Mouse (Mus musculus): ENCODE measurements around the gene Ttll5. TPM values are rescaled to one million over a fixed set of nuclear protein-coding genes. Genes with fewer than 3 reads are reported as not detected.

Ttll5 gene
- polyA plus RNA-seq, 1 experiment from 2014 or later: 17.2 TPM

DNA sequence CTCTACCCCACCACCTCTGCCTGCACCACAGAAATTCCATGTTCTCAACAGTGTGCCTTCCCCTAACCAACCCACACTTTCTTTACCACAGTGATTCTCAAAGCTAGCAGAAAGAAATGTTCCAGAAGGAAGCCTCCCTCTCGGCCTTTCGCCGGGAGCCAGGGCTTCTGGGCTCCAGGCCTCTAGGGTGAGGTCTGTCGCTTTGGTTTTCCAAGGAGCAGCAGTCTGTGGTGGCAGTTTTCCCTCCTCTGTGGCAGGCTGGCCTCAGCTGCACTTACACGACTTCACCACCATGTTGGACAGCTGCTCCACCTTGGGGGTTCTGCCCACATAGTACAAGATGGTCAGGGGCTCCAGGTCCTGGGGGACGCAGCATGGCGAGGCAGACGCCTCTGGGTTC is 233.1 kb downstream of the Ttll5 start:
- DNase-seq (ENCODE audit: low spot score): no peak
- Histone ChIP-seq H3K27ac (replicated peaks) (no peak overlapping the region), H3K27me3 (ENCODE audit: low read depth, poor library complexity, severe bottlenecking) (no peaks in the 10 kb centered on the region), H3K4me1 (no peaks in the 10 kb centered on the region; the same call in 1 of the 2 replicates), H3K4me3 (no peak overlapping the region), H3K9me3 (replicated peaks) (no peaks in the 10 kb centered on the region), H3K36me3 (0 out of 2 replicates have a peak, but pooled peaks cover 27% of the 10 kb centered on the region)
- WGBS: 83% methylated on average over 8 of the region's 8 CpGs

DNA sequence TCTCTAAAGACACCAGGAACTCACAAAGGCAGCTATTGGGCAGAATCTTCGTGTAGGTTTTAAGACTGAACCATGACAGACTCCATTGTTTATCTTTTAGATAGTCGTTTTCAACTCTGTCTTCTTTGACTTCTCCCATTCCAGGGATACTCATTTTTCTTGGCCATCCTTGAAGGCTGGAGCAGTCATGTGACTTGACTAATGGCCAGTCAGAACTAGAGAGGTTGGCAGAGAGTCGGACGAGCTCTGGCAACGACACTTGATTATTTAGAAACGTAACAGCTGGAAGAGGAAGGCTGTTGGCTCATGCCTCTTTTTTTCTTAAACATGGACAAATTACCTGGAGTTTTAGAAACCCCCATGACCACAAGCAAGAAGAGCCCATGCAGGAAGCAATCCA is 234.9 kb downstream of the Ttll5 start:
- DNase-seq (ENCODE audit: low spot score): no peak
- WGBS: 93% methylated on average over 6 of the region's 6 CpGs
- H3K27me3 ChIP-seq (ENCODE audit: low read depth, poor library complexity, severe bottlenecking): no peaks in the 10 kb centered on the region
- H3K9me3 ChIP-seq (replicated peaks): no peaks in the 10 kb centered on the region
- H3K36me3 ChIP-seq: 0 out of 2 replicates have a peak, but pooled peaks cover 27% of the 10 kb centered on the region
- no peaks in the 10 kb centered on the region for H3K4me1 ChIP-seq
- no peak overlapping the region for H3K4me3 ChIP-seq
- H3K27ac ChIP-seq (replicated peaks): no peak overlapping the region

DNA sequence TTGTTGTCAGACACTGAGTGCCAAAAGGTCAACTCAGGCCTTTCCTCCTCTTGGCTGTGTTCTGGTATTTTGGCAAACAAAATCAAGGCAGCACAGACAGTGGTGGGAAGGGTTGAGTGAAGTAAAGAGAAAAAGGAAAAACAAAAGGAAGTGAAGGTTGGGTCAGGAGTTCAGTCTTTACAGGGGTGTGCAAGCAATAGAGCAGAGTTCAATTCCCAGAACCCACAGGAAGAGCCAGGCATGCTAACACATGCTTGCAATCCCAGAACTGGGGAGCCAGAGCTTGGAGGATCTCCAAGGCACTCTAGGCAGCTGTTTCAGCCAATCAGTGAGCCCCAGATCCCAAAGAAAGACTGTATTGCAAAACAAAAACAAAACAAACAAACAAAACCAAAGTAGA is 240.3 kb downstream of the Ttll5 start:
- H3K9me3 ChIP-seq (replicated peaks): no peaks in the 10 kb centered on the region
- DNase-seq (ENCODE audit: low spot score): no peak
- H3K36me3 ChIP-seq: 0 out of 2 replicates have a peak, but pooled peaks cover 8% of the 10 kb centered on the region

DNA sequence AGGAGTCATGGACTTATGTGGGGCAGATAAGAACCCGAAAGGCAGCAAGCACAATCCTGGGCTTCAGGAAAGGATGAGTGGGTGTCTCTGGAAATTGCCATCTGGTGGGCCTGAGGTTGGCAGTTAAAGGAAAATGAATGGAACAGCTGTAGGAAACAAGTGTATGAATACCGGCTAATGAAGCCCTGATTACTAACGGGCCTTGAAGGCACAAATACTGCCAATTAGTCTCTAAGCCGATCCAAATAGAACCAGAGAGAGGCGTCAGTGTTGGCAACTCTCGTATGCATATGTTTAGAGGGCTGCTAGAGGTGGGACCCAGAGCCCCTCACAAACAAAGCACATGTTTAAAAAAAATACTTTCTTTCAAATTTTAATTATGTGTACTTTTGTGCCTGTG is 247.0 kb downstream of the Ttll5 start:
- H3K9me3 ChIP-seq (replicated peaks): no peaks in the 10 kb centered on the region
- H3K4me3 ChIP-seq: no peak overlapping the region
- DNase-seq (ENCODE audit: low spot score): no peak
- peaks cover 14% of the 10 kb centered on the region for H3K4me1 ChIP-seq
- H3K27me3 ChIP-seq (ENCODE audit: low read depth, poor library complexity, severe bottlenecking): peaks cover 16% of the 10 kb centered on the region; the same call in 1 of the 2 replicates
- H3K27ac ChIP-seq (replicated peaks): no peak overlapping the region
- no peaks in the 10 kb centered on the region for H3K36me3 ChIP-seq
- 88% methylated on average over 6 of the region's 6 CpGs for WGBS

More for the DNA sequence above, 240.3 kb downstream of the Ttll5 start:
- no peaks in the 10 kb centered on the region for H3K27me3 ChIP-seq (ENCODE audit: low read depth, poor library complexity, severe bottlenecking)
- H3K4me1 ChIP-seq: no peaks in the 10 kb centered on the region
- no peak overlapping the region for H3K27ac ChIP-seq (replicated peaks)
- H3K4me3 ChIP-seq: no peak overlapping the region

DNA sequence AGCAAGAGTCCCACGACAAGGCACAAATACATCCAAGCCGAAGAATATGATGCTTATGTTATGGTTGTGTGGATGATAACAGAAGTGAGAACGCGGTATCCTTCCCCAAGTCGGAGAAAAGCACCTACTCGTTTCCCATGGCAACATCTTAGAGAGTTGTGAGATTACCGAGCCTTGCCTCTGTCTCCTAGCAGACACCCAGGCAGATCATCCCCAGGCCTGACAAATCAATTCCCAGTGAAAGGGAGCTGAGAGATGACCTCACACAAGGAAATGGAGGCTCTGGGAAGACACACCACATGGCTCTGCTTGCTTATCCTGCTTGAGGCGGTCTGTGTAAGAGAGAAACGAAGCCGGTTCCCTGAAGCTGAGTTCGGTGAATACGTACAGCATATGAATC is 250.2 kb downstream of the Ttll5 start:
- DNase-seq (ENCODE audit: low spot score): no peak
- Histone ChIP-seq H3K9me3 (replicated peaks) (no peaks in the 10 kb centered on the region), H3K27ac (replicated peaks) (no peak overlapping the region), H3K27me3 (ENCODE audit: low read depth, poor library complexity, severe bottlenecking) (peaks cover 35% of the 10 kb centered on the region), H3K4me1 (peaks cover 41% of the 10 kb centered on the region), H3K4me3 (no peak overlapping the region), H3K36me3 (no peaks in the 10 kb centered on the region)
- whole genome bisulfite sequencing: 85% methylated on average over 12 of the region's 12 CpGs

DNA sequence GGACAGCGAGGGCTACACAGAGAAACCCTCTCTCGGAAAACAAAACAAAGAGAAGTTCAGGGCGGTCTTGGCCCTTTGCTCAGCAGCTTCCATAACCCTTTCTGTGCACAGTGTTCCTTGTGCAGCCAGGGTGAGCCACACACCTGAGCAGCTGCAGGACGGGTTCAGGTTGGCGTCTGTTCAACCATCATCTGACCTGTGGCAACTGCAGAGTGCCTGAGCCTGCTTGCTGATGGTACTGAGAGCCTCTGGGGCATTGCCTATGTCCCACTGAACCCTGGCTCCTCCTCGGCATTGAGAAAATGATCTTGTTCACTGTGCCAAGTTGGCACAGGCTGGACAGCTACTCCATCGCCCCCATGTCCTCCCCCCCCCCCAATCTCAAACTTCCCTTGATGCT is 250.9 kb downstream of the Ttll5 start:
- H3K27ac ChIP-seq (replicated peaks): no peak overlapping the region
- no peak overlapping the region for H3K4me3 ChIP-seq
- peaks cover 42% of the 10 kb centered on the region for H3K27me3 ChIP-seq (ENCODE audit: low read depth, poor library complexity, severe bottlenecking)
- no peak for DNase-seq (ENCODE audit: low spot score)
- no peaks in the 10 kb centered on the region for H3K36me3 ChIP-seq
- no peaks in the 10 kb centered on the region for H3K9me3 ChIP-seq (replicated peaks)
- peaks cover 42% of the 10 kb centered on the region for H3K4me1 ChIP-seq
- 87% methylated on average over 7 of the region's 7 CpGs for WGBS

DNA sequence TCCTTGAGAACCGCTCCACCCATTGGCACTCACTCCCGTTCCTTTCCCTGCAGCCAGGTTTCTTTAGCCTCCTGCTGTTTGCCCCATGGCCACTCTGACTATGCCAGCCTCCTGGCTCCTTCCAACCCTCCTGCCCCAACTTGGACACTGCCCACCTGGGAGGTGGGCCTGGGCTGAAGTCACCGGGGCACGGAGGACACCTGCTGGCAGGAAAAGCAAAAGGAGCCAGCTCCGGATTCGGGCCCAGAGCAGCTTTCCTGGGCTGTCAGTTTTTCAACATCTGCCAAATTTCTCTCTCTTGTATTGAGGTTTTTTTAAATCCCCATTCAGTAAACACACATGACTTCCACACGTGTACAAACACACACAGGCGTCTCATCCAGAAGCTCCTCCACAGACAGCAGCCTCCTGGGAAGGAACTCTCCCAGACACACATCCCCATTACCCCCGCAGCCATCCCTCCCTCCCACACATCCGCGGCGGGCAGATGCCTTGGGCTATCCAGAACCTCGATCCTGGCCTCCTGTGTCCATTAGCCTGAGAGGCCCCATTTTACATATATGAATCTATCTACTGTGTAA is 252.0 kb downstream of the Ttll5 start:
- H3K27ac ChIP-seq (replicated peaks): no peak overlapping the region
- H3K27me3 ChIP-seq (ENCODE audit: low read depth, poor library complexity, severe bottlenecking): peaks cover 53% of the 10 kb centered on the region
- H3K4me3 ChIP-seq: peak overlapping the region; percentile 67; the same call in 1 of the 2 replicates
- no peak for DNase-seq (ENCODE audit: low spot score)
- H3K9me3 ChIP-seq (replicated peaks): no peaks in the 10 kb centered on the region
- H3K4me1 ChIP-seq: peaks cover 46% of the 10 kb centered on the region
- no peaks in the 10 kb centered on the region for H3K36me3 ChIP-seq
- WGBS: 9% methylated on average over 13 of the region's 13 CpGs

DNA sequence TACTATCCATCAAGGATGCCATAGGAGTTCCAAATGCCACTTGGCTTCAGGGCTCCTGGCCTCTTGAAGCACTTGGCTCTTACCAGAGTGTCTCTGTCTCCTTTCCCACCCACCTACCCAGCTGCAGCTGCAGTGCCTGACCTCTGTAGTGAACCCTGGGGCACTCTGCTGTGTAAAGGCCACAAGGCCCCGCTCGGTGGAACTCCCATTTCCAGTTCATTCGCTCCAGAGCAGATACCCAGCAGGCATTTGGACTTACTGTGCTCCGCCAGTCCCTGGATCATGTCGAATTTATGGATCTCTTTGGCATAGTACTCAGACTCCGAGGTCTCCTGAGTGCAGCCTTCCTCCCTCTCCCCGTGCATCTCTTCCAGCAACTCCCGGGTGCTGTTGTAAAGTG is 252.9 kb downstream of the Ttll5 start:
- Histone ChIP-seq H3K27me3 (ENCODE audit: low read depth, poor library complexity, severe bottlenecking) (peaks cover 53% of the 10 kb centered on the region), H3K27ac (replicated peaks) (peak overlapping the region; percentile 74), H3K4me1 (peaks cover 54% of the 10 kb centered on the region), H3K9me3 (replicated peaks) (no peaks in the 10 kb centered on the region), H3K36me3 (no peaks in the 10 kb centered on the region), H3K4me3 (peak overlapping the region; percentile 67)
- 18% methylated on average over 8 of the region's 8 CpGs for WGBS
- DNase-seq (ENCODE audit: low spot score): no peak

DNA sequence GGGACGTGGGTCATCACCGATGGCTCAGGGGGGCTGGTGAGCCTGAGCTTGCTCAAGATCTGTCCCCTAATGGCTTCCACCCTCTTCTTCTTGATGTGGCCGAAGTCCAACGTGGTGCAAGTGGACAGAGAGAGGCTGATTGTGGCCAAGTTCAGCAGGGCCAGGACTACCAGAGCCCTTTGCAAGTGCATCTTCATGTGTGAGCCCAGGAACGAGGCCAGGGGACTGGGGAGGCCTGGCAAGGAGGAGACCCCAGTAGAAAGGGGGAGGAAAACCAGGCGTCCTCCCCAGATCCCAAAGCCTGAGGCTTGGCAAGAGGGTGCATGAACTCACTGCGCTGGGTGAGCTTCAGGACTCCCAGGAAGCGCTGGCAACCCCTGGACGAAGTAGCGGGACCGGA is 253.3 kb downstream of the Ttll5 start:
- WGBS: 21% methylated on average over 11 of the region's 11 CpGs
- DNase-seq (ENCODE audit: low spot score): peak; percentile 46
- Histone ChIP-seq H3K27me3 (ENCODE audit: low read depth, poor library complexity, severe bottlenecking) (peaks cover 53% of the 10 kb centered on the region), H3K36me3 (no peaks in the 10 kb centered on the region), H3K4me1 (peaks cover 56% of the 10 kb centered on the region), H3K27ac (replicated peaks) (peak overlapping the region; percentile 74), H3K4me3 (peak overlapping the region; percentile 67), H3K9me3 (replicated peaks) (no peaks in the 10 kb centered on the region)

DNA sequence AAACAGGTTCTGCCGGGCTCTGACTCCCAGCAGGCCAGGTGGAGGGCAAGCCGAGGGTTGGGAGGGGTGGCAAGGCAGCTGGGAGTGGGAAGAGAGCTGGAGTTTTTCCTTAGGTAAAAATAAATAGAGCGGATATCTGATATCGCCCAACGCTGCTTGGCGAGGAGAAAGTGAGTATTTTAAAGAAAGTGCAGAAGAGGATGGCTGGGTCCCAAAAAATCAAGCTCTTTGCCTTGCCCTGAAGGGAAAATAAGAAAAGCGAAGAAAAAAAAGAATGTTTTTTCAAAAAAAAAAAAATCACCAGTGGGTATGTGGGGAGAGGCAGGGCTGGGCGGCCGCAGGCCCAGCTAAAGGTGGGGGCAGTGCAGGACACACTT is 253.7 kb downstream of the Ttll5 start:
- 7% methylated on average over 9 of the region's 9 CpGs for whole genome bisulfite sequencing
- peak overlapping the region; percentile 89 for H3K27ac ChIP-seq (replicated peaks)
- no peaks in the 10 kb centered on the region for H3K36me3 ChIP-seq
- no peak for DNase-seq (ENCODE audit: low spot score)
- H3K4me1 ChIP-seq: peaks cover 60% of the 10 kb centered on the region
- peaks cover 53% of the 10 kb centered on the region for H3K27me3 ChIP-seq (ENCODE audit: low read depth, poor library complexity, severe bottlenecking)
- H3K9me3 ChIP-seq (replicated peaks): no peaks in the 10 kb centered on the region
- H3K4me3 ChIP-seq: peak overlapping the region; percentile 67

DNA sequence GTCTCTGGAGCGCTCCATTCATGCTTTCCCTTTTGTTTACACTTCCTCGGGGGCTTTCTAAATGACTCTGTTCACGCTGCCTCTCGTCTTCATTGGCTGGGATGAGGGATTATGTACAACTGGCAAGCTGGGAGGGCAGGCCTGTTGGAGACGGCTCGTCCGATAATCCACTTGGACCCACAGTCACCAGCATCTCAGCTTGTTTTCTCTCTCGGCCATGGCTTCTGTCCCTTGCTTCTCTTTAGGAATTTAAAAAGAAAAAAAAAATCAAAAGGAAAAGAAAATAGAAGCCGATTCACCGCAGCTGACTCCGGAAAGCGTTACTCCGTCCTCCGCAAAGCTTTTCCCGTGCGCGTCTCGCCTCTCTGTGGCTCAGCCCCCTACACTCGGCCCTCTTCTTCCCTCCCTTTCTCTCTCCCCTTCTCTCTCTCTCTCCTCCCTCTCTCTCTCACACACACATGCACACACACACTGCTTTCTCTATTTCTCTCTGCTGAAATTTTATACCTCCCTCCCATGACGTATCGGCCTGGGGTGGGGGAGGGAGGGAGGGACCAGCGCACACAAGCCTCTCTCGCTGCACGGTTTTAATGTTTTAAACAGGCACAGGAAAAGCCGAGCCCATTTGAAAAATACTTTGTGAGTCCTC is 254.2 kb downstream of the Ttll5 start, which contains the start of gene Tgfb3:
Gene Tgfb3, minus strand, starts transcription at position 489 of the 649 bp plus-strand sequence.
- H3K27me3 ChIP-seq (ENCODE audit: low read depth, poor library complexity, severe bottlenecking): peaks cover 53% of the 10 kb centered on the region
- no peaks in the 10 kb centered on the region for H3K36me3 ChIP-seq
- H3K9me3 ChIP-seq (replicated peaks): no peaks in the 10 kb centered on the region
- DNase-seq (ENCODE audit: low spot score): peak; percentile 71
- peak within 1 kb of the TSS; percentile 67 for H3K4me3 ChIP-seq
- WGBS: 0% methylated on average over 25 of the region's 25 CpGs
- peak within 1 kb of the TSS; percentile 89 for H3K27ac ChIP-seq (replicated peaks)
- H3K4me1 ChIP-seq: peaks cover 63% of the 10 kb centered on the region

DNA sequence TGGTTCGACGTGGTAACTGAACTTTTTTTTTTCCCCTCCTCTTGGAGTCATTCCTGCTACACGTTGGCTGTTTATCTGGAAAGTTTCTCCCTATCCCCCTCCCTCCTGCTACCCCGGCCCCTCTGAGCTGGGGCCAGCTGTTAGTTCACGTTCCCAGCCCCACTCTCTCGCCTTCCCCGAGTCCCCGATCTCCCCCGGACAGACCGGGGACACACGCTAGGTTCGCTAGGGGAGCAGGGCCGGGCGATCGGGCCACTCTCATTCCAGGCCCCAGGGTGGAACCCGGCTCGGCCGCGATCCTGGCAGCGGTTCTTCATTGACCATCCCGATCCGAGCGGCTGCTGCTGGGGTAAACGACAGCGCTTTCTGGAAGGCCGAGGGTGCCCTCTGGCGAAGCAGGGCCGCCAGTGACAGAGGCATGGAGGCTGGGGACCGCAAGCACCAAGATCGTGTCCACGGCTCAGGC is 254.8 kb downstream of the Ttll5 start:
- WGBS: under 1% methylated on average over 31 of the region's 31 CpGs
- DNase-seq (ENCODE audit: low spot score): peak; percentile 92
- H3K27me3 ChIP-seq (ENCODE audit: low read depth, poor library complexity, severe bottlenecking): peaks cover 53% of the 10 kb centered on the region
- no peaks in the 10 kb centered on the region for H3K36me3 ChIP-seq
- peak overlapping the region; percentile 89 for H3K27ac ChIP-seq (replicated peaks)
- H3K4me3 ChIP-seq: peak overlapping the region; percentile 67
- no peaks in the 10 kb centered on the region for H3K9me3 ChIP-seq (replicated peaks)
- H3K4me1 ChIP-seq: peaks cover 63% of the 10 kb centered on the region

DNA sequence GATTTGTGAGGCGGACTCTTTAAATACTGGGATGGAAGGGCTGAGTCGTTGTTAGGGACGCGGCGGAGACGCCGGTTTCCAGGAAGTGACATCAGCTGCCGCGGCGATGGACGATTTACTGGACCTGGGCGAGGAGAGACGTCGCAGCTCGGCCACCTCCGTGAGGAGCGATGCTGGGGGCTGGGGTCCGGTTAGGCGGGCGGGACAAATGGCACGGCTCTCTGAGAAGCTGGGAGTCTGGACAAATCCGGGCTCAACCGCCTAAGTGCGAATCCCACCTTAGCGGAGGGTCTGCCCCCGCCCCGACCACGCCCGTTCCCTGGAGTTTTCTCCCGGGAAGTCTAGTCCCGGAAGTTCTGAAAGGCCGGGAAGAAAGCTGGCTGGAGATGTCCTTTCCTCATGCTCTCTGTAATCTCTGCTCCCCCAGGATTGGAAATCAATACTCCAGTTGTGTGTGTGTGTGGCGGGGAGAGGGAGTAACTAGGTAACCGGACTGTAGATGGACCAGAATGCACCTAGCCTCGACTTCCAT is 258.1 kb downstream of the Ttll5 start, which contains the start of gene Ift43:
Gene Ift43, plus strand, starts transcription at position 61 of the 532 bp plus-strand sequence.
- Histone ChIP-seq H3K27me3 (ENCODE audit: low read depth, poor library complexity, severe bottlenecking) (peaks cover 26% of the 10 kb centered on the region), H3K4me3 (peak within 1 kb of the TSS; percentile 80), H3K4me1 (peaks cover 39% of the 10 kb centered on the region), H3K9me3 (replicated peaks) (no peaks in the 10 kb centered on the region), H3K27ac (replicated peaks) (peak within 1 kb of the TSS; percentile 80), H3K36me3 (peaks cover 20% of the 10 kb centered on the region)
- DNase-seq (ENCODE audit: low spot score): peak; percentile 91
- WGBS: under 1% methylated on average over 35 of the region's 35 CpGs
